Mouse (Mus musculus) right cerebral cortex, adult 2 months (tissue): ENCODE data around the gene Abcc5.

Experiments
- DNase-seq, 2 experiments: peaks; one replicate each; pipeline ENCODE4 v3.0.0; 2021 to 2022; ENCODE audit warnings: low spot score in 2 of 2

The Abcc5 gene

GRCm38 (mm10) chr16:20359643-20360295 is 66.4 kb downstream of the Abcc5 start:
- DNase-seq = no peak

- no peak for DNase-seq
Measured at GRCm38 (mm10) chr16:20357837-20358236, 68.4 kb downstream of the Abcc5 start.

- no peak for DNase-seq
Measured at GRCm38 (mm10) chr16:20354762-20355161, 71.4 kb downstream of the Abcc5 start.

- DNase-seq = no peak
Measured at GRCm38 (mm10) chr16:20354011-20354410, 72.2 kb downstream of the Abcc5 start.

GRCm38 (mm10) chr16:20345464-20345863 is 80.7 kb downstream of the Abcc5 start:
- no peak for DNase-seq

GRCm38 (mm10) chr16:20338616-20339015 is 87.6 kb downstream of the Abcc5 start:
- peak; percentile 73 to 79 for DNase-seq

GRCm38 (mm10) chr16:20334918-20335317 is 91.3 kb downstream of the Abcc5 start:
- DNase-seq = no peak

GRCm38 (mm10) chr16:20328306-20328705 is 97.9 kb downstream of the Abcc5 start:
- no peak for DNase-seq

- DNase-seq = no peak
Measured at GRCm38 (mm10) chr16:20325286-20325685, 100.9 kb downstream of the Abcc5 start, which contains the start of gene Cyp2ab1. TSS of gene Cyp2ab1 (minus strand) at chr16:20325404.

- DNase-seq = no peak
Measured at GRCm38 (mm10) chr16:20323907-20324306, 102.3 kb downstream of the Abcc5 start.

GRCm38 (mm10) chr16:20322274-20322673 is 103.9 kb downstream of the Abcc5 start:
- DNase-seq = no peak

GRCm38 (mm10) chr16:20316770-20317169 is 109.4 kb downstream of the Abcc5 start:
- no peak for DNase-seq

- no peak for DNase-seq
Measured at GRCm38 (mm10) chr16:20315266-20315665, 110.9 kb downstream of the Abcc5 start.

GRCm38 (mm10) chr16:20312272-20312671 is 113.9 kb downstream of the Abcc5 start:
- no peak for DNase-seq

- DNase-seq = peak; percentile 77 to 86
Measured at GRCm38 (mm10) chr16:20301770-20302649, 124.2 kb downstream of the Abcc5 start, which contains the start of gene Parl. TSS of gene Parl (minus strand) at chr16:20302387.

- no peak for DNase-seq
Measured at GRCm38 (mm10) chr16:20300076-20300475, 126.1 kb downstream of the Abcc5 start.
